Mouse (Mus musculus): ENCODE measurements at regions not wholly inside any gene's neighbourhood (a gene's known extent, or its start where the extent isn't known, plus 50 kb on each side); places are given as distances from the start of the nearest gene placed in this dataset.

DNA sequence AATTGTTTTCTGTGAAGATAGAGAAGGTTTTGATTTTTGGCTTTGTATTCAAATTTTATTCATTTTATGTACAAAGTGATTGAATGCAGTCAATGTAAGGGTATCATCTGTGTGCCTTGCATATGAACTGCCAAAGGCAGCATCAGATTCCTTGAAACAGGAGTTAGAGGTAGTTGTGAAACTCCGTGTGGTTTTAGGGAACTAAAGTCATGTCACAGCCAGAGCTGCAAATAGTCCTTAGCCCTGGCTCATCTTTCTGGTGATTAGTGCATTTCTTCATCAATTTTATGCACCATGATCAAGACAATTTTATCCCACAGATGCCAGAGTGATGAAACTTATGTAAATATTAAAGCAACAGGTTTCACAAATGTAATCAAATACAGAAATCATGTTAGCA is 534.4 kb downstream of the Flrt2 start:
- no peak for DNase-seq

DNA sequence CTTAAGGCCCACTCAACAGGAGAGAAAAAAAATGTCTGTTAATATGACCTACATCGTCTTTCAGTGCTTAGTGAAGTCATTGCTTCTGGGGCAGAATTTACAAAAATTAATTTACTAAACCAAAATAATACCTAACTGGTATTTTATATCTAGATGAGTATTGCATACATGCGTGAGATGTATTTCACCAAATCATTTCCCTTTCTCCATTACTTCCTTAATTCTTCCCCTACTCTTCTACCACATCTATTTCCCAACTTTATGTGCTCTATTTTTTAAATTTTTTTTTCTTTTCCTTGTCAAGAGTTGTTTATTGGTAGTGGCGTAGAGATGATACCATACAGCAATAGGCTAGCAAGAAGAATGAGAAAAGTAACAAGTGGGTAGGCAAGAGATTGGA is 536.7 kb downstream of the Flrt2 start:
- DNase-seq, result no peak

DNA sequence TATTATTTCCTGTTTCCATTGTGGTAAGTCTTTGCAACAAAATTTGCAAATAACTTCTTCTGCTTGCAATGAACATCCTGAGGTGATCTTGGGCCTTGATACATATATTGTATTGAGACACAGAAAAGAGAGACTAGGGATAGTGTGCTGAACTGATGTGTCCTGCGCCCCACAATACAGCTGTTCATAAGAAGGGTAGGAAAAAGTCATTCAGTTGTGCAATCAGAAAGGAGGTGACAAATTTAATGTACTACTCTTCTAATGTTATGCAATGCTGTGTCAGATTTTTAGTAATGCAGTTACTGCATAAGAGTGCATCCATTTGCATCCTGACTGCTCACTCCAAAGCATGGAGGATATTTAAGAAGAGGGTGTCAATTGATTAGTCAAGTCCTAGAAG is 543.5 kb downstream of the Flrt2 start:
- DNase-seq, result no peak

DNA sequence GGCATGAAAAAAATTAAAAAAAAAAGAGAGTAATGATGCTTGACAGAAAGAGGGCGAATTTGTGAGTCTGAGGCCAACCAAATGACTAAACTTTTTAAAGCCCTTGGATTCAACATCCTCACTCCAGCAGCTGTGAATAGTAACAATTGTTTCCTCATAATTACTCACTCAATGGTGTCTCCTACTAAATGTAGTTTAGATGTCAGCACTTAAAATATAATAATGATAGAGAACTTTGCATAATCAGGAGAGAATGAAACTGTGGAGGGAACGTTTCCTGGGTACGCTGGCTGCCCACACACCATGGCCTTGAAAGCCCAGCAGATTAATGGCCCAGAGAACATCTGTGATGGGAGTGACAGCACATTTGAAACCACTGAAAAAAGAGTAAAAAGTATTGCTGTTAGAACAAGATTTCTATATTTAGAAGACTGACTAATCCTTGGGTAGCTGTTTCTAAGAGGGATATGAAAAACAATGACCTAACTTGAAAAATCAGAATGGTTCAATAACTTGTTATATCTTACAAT is 544.0 kb downstream of the Flrt2 start:
- DNase-seq, result no peak

DNA sequence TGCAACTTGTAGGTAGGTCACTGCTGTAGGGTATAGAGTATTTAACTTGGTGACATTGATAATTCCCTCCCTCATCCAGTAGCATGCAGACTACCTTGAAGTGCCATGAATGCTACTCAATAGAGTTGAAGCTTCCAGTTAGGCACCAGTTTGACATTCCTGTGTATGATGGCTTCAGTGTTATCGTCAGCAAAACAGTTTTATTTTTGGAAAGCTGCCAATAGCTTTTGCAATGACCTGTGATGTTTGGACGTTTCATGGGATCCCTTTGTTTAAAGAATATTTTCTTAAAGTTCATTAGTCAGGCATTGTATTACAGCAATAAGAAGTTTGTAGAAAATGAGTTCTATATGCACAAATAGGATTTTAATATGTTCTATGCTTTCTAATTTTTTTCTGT is 547.6 kb downstream of the Flrt2 start:
- no peak for DNase-seq

DNA sequence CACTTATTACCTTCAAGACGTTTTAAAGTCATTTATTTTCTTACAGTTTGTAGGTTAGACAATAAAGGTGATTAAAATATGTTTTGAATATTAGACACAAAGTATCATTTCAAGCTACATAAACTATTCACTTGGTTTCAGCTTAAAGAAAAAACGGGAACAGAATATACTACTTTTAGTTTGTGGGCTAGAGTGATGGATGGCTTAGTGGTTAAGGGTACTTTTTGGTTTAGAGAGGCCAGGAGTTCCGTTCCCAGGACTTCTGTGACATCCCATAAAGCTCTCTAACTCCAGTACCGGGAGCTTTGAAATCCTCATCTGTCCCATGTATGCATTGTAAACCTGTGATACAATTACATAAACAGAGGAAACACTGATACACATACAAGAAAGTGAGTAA is 570.0 kb downstream of the Flrt2 start:
- DNase-seq, result no peak

DNA sequence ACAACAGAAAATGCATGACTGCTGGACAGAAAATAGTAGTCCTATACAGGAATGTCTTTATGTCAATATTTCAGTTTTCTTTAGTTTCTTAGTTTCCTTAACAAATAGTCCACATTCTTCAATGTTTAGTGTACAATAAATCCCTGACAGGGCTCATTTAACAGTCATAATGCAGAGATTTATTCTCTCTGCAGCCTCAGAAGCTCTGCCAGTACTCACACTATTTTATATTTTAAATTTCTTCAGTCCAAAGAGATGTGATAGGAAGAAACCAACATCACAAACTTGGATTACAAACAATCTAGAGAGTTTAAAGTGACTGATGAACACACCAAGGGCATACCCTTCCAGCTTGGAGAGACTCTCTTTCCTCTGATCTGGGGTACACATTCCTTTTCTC is 583.9 kb downstream of the Flrt2 start:
- no peak for DNase-seq

DNA sequence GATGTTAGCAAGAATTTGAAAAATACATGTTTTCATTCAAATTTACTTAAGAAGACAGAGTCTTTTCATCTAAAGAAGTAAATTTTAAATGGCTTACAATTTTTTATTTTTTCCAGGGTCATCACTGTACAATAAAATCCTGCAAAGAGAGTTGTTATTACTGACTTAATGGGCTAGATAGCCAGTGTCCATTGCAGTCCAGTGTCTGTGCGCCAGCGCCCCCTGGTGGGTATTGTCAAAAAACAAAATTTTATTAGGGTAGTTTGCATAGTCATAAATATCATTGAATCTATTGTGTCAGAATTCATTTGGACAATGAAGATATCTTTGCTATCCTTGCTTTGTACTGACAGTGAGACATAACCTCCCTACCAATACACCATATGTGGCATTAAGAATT is 619.1 kb downstream of the Flrt2 start:
- peak; percentile 56 for DNase-seq

DNA sequence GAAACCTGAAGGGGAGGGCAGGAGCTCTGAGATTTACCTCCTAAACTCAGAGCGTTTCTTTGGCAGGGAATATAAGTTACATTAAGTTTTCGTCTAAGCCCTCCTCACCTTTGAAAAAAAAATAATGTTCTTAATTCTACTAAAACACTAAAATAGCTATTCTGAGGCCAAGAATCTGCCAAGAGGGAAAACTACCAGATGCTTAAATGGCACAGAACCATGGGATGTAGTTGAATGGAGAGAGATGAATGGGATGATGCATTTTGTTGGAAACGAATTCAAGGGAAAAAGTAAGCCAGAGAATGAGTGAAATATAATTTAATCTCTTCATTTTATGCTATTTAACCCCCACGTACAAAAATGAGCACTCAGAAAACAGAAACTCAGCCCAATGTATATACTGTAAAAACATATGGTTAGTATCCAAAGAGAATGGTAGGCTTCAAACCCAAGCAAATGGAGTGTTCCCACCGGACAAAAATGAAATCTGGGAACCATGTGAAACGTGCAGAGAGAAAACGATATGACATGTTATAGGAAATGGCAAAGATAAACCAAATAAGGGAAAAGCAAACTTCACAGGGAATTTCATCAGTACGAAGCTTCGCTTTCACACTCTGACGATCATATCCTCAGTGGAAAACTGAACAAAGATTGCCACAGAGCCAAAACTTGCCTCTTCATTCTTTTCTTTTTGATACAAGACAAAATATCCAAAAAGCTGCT is 631.2 kb downstream of the Flrt2 start:
- no peak for DNase-seq

DNA sequence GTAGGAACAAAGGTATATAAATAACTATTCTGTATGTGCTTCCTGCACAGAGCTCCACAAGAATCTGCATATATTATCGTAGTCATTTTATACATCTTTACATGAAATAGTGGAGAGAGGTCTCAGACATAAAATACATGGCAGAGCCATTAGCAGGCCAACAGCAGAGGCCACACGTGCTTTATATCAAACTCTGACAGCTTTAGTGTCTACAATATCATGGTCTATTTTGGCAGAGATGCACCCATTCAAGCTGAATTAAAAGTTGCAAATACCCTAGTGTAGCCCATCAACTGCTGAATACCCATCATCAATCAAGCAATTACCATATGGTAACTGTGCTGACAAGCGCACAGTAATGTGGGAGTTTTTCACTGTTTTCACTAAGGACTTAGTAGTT is 659.1 kb downstream of the Flrt2 start:
- DNase-seq, result no peak

DNA sequence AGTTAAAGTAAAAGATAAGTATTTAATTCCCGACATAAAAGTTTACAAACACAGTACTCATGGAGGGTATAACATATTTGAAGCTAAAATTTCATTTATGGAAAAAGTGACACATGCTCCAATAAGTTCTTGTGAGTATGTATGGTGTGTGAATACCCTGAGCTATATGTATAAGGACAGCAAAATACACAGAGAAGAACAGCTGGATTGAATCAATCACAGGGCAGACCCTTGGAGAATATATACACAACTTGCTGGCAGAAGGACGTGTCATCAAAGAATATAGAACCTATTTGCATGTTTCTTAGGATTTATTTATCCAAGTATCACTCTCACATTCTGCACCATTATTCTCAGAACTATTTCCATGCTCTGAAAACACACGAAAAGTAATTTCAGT is 686.9 kb downstream of the Flrt2 start:
- no peak for DNase-seq

DNA sequence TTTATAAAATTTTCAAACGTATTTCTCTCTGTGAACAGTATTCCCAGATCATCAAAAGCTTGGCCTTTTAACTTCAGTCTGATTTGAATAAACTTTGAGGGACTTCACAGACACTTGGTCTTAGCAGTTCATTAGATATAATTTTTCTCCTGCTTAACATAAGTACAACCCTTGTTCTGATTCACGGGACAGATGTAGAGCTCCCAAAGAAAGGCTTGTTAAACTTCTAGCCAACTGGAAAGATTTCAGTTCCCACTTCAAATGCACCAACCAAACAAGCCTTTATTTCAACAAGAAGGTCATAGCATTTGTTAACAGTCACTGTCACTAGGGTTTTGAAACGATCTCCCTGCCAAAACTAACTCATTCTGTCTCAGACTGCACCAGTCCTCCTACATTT is 727.1 kb downstream of the Flrt2 start:
- no peak for DNase-seq

DNA sequence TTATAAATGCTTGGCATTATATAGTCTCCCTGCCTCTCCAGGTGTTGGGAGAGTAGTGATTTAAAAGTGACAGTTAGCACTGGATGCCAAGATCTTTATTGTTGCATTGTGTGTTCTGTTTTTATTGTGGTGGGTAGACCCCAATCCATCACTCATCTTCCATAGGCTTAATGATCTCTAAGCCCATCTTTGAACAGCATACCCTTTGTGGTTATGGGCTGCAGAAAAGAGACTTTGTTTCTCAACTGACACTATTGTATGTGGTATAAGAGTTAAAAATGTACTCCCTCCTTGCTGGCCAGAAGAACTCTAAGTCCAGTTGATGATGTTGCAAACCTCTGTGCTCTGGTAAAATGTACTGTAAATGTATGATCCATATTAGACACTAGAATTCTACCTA is 727.5 kb downstream of the Flrt2 start:
- DNase-seq, result no peak

DNA sequence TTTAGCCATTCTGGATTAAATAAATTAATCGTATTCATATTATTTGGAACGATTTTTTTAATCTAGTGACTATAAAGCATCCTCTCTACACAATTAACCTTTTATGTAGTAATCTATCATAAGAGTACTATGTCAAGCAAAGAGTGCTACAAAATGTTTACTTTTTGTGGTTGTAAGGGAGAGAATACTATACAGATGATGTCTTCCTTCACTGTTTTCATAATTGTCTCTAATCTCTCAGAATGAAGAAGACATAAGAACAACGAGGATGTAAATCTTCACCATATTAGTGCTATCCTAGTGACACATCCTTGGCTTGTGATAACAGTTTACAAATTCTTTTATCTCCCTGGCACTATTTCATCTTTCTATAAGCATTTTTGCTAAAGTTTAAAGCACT is 735.6 kb downstream of the Flrt2 start:
- no peak for DNase-seq

DNA sequence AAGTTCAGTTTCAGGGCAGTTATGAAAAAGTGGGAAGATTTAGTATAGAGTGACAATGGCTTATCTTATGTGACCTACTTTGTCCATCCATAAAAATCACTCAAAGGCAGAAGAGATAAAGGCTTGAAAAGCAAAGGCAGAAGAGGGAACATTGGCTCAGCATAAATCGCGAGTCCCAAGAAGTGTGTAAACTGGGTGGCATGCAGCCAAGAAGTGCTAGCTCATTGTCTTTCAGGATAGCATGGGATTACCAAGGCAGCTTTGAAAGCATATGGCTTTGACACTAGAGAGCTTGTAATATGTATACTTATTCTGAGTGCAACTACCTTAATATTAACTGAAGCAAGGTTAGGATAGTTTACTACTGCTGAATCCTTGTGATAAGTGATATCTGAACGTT is 750.5 kb downstream of the Flrt2 start:
- DNase-seq, result no peak

DNA sequence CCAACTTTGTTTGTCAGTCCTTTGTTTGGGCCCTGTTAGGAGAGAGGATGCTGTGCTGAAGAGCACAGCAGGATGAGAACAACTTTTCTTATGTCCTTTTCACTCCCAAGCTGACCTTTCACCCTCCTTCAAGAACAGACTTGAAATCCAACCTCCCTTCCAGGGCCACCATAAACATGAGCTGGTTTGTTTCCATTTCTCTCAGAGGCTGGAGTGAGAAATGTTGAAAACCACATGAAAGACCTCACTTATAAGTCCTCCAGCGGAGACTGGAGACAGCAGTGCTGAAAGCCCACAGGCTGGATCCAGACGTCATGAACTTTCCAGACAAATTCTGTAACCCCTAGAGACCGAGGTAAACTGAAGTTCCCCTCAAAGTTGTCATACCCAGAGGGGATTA is 761.3 kb downstream of the Flrt2 start:
- DNase-seq, result no peak

DNA sequence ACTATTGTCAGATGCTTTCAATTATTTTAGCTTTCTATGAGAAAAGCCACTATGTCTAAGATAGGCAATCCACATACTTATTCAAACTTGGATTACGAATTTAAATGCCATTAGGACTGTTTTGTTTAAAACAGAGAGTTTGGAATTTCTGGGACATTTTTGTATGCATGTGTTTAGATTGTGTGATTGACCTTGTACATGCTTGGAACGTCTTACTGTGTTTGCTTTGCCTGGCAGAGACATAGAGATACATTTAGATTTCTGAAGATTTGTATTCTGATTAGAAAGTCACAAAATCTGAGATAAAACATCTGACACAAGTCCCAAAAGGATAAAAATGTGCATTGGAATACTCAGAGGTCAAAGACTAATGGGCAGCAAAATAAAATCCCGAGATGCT is 784.3 kb downstream of the Flrt2 start:
- no peak for DNase-seq

DNA sequence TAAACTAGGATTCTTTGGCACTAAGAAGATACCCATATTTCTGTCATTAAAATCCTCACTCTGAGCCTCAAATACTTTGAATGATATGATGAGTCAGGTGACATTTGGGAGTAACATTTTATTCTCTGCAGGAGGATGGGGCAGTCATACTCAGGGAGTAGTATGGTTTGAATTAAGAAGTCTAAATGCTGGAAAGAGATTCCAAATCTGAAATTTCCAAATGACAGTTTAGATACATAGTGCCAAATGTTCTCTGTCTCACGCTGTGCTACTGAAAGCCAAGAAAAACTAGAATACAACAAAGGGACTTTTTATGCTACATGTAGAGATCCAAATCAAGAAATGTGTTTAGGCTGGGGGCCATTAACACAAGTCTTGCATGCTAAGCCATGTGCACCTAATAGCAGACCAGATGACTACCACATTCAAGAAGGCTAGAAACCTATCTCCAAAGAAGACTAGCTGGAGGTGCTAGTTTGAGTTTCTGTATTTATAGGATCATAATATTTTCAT is 796.5 kb downstream of the Flrt2 start:
- no peak for DNase-seq

DNA sequence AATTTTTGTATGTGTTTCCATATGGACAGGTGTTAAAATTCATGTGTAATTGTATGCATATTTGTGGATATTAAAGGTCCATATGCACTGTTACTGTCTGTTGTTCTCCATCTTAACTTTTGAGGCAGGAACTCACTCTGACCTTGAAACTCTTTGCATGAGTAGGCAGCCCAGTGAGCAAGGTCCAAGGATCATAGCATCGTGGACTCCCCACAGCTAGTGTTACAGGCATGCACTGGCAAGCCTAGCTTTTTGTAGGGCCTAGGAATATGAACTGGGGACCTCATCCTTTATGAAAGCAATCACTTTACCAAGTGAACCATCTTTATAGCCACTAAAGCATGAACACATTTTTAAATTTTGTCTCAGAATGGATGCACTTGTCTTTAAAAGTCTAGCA is 817.6 kb downstream of the Flrt2 start:
- no peak for DNase-seq

DNA sequence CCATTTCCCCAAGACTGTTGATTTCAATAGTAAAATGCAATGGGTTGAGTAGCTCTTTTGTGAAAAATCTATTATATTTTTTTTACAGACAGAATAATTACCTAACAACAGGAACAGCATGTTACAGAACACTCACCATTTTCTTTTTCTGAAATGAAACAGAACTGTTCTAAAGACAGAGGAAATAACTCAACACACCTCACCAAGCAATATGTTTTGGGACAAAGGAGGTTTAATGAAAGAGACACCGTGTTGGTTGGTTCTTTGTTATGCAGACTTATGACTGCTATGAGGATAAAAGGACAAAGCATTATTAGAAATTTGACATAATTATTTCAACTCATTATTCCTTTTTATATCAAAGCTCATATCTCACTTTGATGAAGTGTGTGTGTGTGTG is 866.8 kb downstream of the Flrt2 start:
- DNase-seq, result no peak

DNA sequence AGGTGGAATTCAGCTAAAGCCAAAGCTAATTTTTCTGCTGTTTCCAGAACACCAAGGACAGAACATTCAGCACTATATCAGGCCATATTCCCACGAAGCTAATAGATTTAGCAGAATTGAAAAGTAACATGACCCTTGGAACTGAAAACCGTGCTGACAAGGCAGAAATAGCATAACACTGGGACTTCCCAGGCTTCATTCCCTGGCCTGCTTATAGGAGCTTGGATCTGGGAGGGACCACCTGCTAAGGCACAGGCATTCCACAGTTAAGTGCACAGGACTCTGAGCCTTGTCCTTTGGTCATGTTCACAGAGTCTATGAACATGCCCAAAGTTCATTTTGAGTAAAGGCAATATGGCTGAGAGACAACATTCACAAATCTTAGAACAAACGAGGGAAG is 902.8 kb downstream of the Flrt2 start:
- DNase-seq, result no peak

DNA sequence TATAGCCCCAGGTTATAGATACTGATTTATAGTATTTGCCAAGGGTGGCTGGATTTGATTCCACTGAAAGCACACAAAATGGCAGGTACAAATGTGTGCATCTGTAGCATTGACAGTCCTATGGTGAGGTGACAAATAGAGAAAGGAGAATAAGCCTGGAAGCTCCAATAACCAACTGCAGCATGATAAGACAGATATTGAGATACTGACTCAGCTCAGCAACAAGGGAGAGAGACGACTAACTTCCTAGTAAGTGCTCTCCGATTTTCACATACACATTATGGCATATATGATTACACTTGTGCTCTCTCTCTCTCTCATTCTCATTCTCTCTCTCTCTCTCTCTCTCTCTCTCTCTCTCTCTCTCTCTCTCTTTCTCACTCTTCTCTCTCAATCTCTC is 923.1 kb downstream of the Flrt2 start:
- no peak for DNase-seq

DNA sequence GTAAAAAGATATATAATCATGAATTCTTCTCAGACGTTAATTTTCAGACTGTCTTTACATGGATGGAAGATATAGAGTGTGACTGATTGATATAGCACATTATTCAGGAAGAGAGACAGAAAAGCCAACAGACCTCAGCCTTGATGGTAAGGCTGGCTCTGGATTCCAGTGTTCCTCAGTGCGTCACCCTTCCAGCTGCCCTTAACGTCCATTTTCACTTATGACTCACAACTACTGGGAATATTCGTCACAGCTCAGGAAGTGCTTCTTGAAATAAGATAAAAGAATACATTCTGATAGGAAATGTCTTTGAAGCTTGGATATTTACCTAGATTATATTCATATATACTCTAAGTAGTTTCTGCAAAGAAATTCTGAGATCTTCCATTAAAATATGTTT is 923.8 kb downstream of the Flrt2 start:
- no peak for DNase-seq

DNA sequence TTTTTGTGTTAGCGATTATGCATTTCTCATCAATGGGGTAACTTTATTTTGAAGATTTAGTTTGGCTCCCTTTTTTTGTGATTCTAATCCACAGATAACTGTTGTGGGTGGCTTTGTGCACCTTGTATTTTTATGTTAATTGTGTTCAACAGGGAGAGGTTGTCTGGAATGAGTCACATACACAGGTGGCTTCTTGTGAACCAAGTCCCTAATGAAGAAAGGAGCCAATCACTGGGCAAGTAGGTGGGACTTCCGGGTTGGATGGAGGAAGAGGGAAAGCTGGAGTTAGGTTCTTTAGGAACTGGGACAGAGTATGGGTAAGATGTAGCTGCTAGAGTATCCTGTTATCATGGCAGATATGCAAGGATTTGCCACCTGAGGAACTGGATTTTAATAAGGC is 925.2 kb downstream of the Flrt2 start:
- no peak for DNase-seq
